Mouse (Mus musculus) adipocyte (in vitro differentiated cells): ENCODE measurements around the gene Impdh2.
"Not testable (repeated sequence)": the region's sequence is repeated elsewhere in the genome, so short reads cannot be mapped to it uniquely, and the experiment has no call there.

Experiments
- DNase-seq: peaks from one replicate; pipeline ENCODE4 v3.0.0-alpha.2; 2016; ENCODE audit warnings: low spot score

The Impdh2 gene

DNA sequence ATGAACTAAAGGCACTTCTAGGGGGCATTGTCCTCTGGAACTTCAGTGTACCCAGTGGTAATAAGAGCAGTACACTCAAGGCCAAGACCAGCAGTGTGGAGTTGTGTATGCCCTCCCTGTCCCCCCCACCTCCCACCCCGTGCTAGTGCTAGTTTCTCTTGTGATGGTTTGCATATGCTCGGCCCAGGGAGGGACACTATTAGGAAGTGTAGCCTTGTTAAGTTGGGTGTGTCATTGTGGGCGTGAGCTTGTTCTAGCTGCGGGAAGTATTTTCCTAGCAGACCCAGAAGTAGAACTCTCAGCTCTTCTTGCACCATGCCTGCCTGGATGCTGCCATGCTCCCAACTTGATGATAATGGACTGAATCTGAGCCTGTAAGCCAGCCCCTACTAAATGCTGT is 41.9 kb downstream of the Impdh2 start:
- no peak for DNase-seq

DNA sequence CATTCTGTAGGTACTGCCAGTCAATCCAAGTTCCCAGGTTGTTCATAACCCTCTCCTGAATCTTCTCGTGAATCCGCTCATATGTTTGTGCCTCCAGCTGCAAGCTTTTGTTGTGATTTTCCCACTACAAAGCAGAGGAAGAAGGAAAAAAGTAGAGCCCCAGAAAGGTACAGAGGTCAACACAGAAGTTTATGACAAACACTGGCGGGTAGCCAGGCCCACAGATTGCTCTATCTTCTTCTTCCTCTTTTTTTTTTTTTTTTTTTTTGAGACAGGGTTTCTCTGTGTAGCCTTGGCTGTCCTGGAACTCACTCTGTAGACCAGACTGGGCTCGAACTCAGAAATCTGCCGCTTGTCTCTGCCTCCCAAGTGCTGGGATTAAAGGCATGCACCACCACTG is 47.8 kb downstream of the Impdh2 start:
- not testable (repeated sequence) for DNase-seq

DNA sequence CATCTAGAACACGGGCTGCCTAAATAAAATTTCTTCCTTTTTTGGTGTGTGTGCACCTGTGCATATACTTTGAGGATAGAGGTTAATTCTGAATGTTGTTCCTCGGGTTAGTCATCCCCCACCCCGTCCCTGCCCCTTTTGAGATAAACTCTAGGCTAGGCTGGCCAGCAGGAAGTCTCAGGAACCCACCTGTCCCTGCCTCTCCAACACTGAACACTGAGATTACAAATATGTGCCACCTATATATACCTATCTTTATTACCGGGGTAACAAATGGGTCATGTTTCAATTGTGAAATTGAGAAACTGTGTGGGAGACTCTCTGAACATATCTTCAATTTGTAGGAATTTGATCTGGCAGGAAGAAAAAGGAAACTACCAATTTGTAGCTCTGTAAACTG is 48.8 kb downstream of the Impdh2 start:
- no peak for DNase-seq

DNA sequence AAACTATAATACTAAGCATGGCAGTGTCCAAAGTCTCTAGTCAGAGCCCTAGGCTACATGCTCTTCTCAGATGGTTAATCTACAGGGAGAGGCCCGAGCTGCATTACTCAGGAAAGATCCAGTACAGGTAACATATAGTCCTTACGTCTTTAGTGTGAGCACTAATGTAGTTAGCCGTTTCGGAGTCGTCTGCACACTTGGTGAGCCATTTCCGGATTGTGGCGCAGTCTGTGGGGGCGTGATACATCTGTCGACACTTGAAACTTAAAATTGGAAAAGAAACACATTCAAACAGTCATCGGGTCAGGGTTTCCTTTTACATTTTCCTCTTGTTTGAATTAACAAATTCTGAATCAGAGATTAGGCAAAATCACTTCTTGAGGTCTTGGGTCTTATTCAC is 51.4 kb downstream of the Impdh2 start:
- DNase-seq = no peak
